Mouse (Mus musculus): Measurements from ENCODE around the gene Ppara.

DNA sequence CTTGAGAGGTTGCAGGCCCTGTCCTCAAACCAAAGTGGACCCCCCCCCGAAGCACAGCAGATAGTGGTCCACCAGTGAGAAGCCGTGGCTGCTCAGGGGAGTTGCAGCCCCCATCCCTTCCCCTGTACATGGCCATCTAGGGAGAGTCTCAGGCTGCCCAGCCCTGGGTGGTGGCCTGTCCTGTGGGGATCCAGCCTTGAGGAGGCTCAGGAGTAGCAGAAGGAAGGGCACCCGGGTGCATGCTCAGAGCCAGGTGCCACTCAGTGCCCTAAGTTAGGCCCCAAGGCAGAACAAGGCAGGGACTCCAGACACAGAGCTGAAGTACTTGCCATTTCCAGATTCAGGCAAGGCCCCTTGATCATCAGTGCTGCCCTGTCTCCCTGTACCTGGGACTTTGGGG, 19.7 kb upstream of the Ppara start:
- TF ChIP-seq CTCF (IDR thresholded peaks at IDR 0.05): no peak
- no peak for TF ChIP-seq POLR2A (IDR thresholded peaks at IDR 0.05; ENCODE audit: insufficient read depth, low read depth, low read length)
